Mouse (Mus musculus) testis, postnatal 10 days (tissue): Measurements from ENCODE around the gene Nectin1.

ENCODE experiments used
- DNase-seq: peaks from one replicate; pipeline ENCODE4 v3.0.0; 2021; ENCODE audit warnings: low spot score

The Nectin1 gene

GRCm38 (mm10) chr9:43741277-43741676 is 2.5 kb upstream of the Nectin1 start:
- DNase-seq = no peak

GRCm38 (mm10) chr9:43742066-43742465 is 1.7 kb upstream of the Nectin1 start:
- DNase-seq = no peak

GRCm38 (mm10) chr9:43742902-43743646 is 710 bp upstream of the Nectin1 start:
- peak; percentile 88 for DNase-seq

- peak; percentile 70 for DNase-seq
These were observed 576 bp downstream of the Nectin1 start for GRCm38 (mm10) chr9:43744138-43744981.

GRCm38 (mm10) chr9:43745051-43745792 is 1.4 kb downstream of the Nectin1 start:
- peak; percentile 67 for DNase-seq

- no peak for DNase-seq
These were observed 2.3 kb downstream of the Nectin1 start for GRCm38 (mm10) chr9:43745951-43746703.

- no peak for DNase-seq
These were observed 3.9 kb downstream of the Nectin1 start for GRCm38 (mm10) chr9:43747710-43748109.

- no peak for DNase-seq
These were observed 4.7 kb downstream of the Nectin1 start for GRCm38 (mm10) chr9:43748519-43748918.

- no peak for DNase-seq
These were observed 6.3 kb downstream of the Nectin1 start for GRCm38 (mm10) chr9:43750053-43750452.

GRCm38 (mm10) chr9:43751111-43751510 is 7.3 kb downstream of the Nectin1 start:
- DNase-seq = no peak

GRCm38 (mm10) chr9:43753481-43753880 is 9.7 kb downstream of the Nectin1 start:
- no peak for DNase-seq

GRCm38 (mm10) chr9:43754083-43754482 is 10.3 kb downstream of the Nectin1 start:
- no peak for DNase-seq

GRCm38 (mm10) chr9:43754768-43755197 is 11.0 kb downstream of the Nectin1 start:
- DNase-seq = no peak

- DNase-seq = no peak
These were observed 11.7 kb downstream of the Nectin1 start for GRCm38 (mm10) chr9:43755464-43755863.

- no peak for DNase-seq
These were observed 12.1 kb downstream of the Nectin1 start for GRCm38 (mm10) chr9:43755928-43756327.

GRCm38 (mm10) chr9:43757225-43757624 is 13.4 kb downstream of the Nectin1 start:
- DNase-seq = no peak

GRCm38 (mm10) chr9:43757972-43758965 is 14.5 kb downstream of the Nectin1 start:
- DNase-seq = no peak

GRCm38 (mm10) chr9:43760078-43760477 is 16.3 kb downstream of the Nectin1 start:
- no peak for DNase-seq

- DNase-seq = no peak
These were observed 17.5 kb downstream of the Nectin1 start for GRCm38 (mm10) chr9:43761181-43761820.

- DNase-seq = no peak
These were observed 18.2 kb downstream of the Nectin1 start for GRCm38 (mm10) chr9:43761941-43762340.
